Mouse (Mus musculus) lung, embryonic 14.5 days (tissue): ENCODE data around the gene Inpp4a. TPM values are rescaled to one million over a fixed set of nuclear protein-coding genes. Genes with fewer than 3 reads are reported as not detected.

Experiments
- ATAC-seq: fragments of 200-750 bp; cut with Nextera tagmentation; 2 replicates; pipeline ENCODE4 v1.8.0; 2017; ENCODE audit warnings: mild to moderate bottlenecking, moderate TSS enrichment, moderate library complexity; ENCODE audit not compliant: insufficient read depth
- DNase-seq: peaks from one replicate; pipeline ENCODE4 v3.0.0-alpha.2; 2015
- H3K27ac ChIP-seq: fragments of 300-500 bp; sonication (generic); 2 replicates; pipeline ENCODE4 v1.5.1; 2014; ENCODE audit warnings: low read depth, mild to moderate bottlenecking, moderate library complexity
- H3K27me3 ChIP-seq: fragments of 300-500 bp; sonication (generic); 2 replicates; pipeline ENCODE4 v1.6.1; 2014; ENCODE audit warnings: low read length, control low read depth; ENCODE audit not compliant: insufficient read depth
- H3K36me3 ChIP-seq: fragments of 300-500 bp; sonication (generic); 2 replicates; pipeline ENCODE4 v1.6.1; 2014; ENCODE audit warnings: control low read depth; ENCODE audit not compliant: insufficient read depth
- H3K4me1 ChIP-seq: fragments of 300-500 bp; sonication (generic); 2 replicates; pipeline ENCODE4 v1.6.1; 2014; ENCODE audit warnings: antibody characterized with exemption, control low read depth; ENCODE audit not compliant: insufficient read depth
- H3K4me2 ChIP-seq: fragments of 300-500 bp; sonication (generic); 2 replicates; pipeline ENCODE4 v1.6.1; 2014; ENCODE audit warnings: mild to moderate bottlenecking
- H3K4me3 ChIP-seq: fragments of 300-500 bp; sonication (generic); 2 replicates; pipeline ENCODE4 v1.5.1; 2014; ENCODE audit warnings: low read depth, low read length
- H3K9ac ChIP-seq: fragments of 300-500 bp; sonication (generic); 2 replicates; pipeline ENCODE4 v1.6.1; 2014
- H3K9me3 ChIP-seq: fragments of 300-500 bp; sonication (generic); 2 replicates; pipeline ENCODE4 v1.6.1; 2016; ENCODE audit warnings: low read depth, low read length, control low read depth
- CTCF ChIP-seq: IDR thresholded peaks from 2 replicates; pipeline ENCODE4 v1.5.1; 2016; ENCODE audit warnings: antibody characterized with exemption, low read depth
- WGBS: fragments of 180-500 bp; shearing (Covaris S2); extraction: QIAGEN DNeasy Blood & Tissue Kit; methylation state at CpG from one replicate; pipeline ENCODE4 v1.1.7; 2014; 5-methylcytosine and 5-hydroxymethylcytosine counted together
- polyA plus RNA-seq: library from polyadenylated mRNA; unstranded; fragments of >200 nt; fragmentation: Nextera tagmentation; extraction: Ambion mirVana; gene quantifications from 2 replicates; pipeline ENCODE4 v1.2.1, GENCODE M21; 2014

Inpp4a gene
- polyA plus RNA-seq, 1 experiment from 2014 or later: 11.1 TPM

GRCm38 (mm10) chr1:37353456-37353855 lies 53.8 kb downstream of the Inpp4a start:
- 66% methylated on average over 4 of the region's 4 CpGs for WGBS
- H3K4me1 ChIP-seq: no peaks in the 10 kb centered on the region; the same call in 1 of the 2 replicates
- no peak for TF ChIP-seq CTCF
- no peak overlapping the region for H3K27ac ChIP-seq
- 0 out of 2 replicates have a peak, but pooled peaks cover 3% of the 10 kb centered on the region for H3K36me3 ChIP-seq
- H3K4me3 ChIP-seq: no peak overlapping the region
- H3K9ac ChIP-seq: no peak overlapping the region
- H3K4me2 ChIP-seq: no peak overlapping the region
- ATAC-seq (no peak), DNase-seq (no peak)
- no peaks in the 10 kb centered on the region for H3K27me3 ChIP-seq
- no peaks in the 10 kb centered on the region for H3K9me3 ChIP-seq

- H3K27me3 ChIP-seq: no peaks in the 10 kb centered on the region
- no peak for TF ChIP-seq CTCF
- no peak overlapping the region for H3K27ac ChIP-seq
- no peaks in the 10 kb centered on the region; the same call in 1 of the 2 replicates for H3K4me1 ChIP-seq
- H3K4me2 ChIP-seq: no peak overlapping the region
- DNase-seq: peak; percentile 11
- no peak overlapping the region for H3K9ac ChIP-seq
- H3K36me3 ChIP-seq: 0 out of 2 replicates have a peak, but pooled peaks cover 3% of the 10 kb centered on the region
- no peak overlapping the region for H3K4me3 ChIP-seq
- H3K9me3 ChIP-seq: no peaks in the 10 kb centered on the region
- no peak for ATAC-seq
- 55% methylated on average over 3 of the region's 3 CpGs for WGBS
Measured at GRCm38 (mm10) chr1:37355492-37355891, 55.8 kb downstream of the Inpp4a start.

DNA sequence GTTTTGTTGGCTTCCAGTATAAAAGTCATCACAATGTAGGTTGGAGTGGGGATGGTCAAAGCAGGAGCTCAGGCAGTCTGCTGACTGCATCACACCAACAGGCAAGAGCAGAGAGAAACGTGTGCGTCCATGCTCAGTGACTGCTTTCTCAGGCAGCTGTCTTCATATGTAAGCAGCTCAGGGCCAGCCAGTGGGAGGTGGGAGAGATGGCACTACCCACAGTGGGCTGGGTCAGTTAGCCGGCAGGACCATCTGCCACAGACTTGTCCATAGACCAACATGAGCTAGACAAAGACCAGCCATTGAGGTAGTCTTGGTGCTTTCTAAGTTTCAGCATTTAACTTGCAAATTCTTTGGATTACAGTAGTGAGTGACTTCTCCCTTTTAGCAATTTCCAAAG lies 56.6 kb downstream of the Inpp4a start:
- Histone ChIP-seq H3K9ac (no peak overlapping the region), H3K36me3 (0 out of 2 replicates have a peak, but pooled peaks cover 3% of the 10 kb centered on the region), H3K9me3 (no peaks in the 10 kb centered on the region), H3K27ac (no peak overlapping the region), H3K27me3 (no peaks in the 10 kb centered on the region), H3K4me1 (no peaks in the 10 kb centered on the region), H3K4me3 (no peak overlapping the region), H3K4me2 (no peak overlapping the region)
- DNase-seq: no peak
- WGBS: 79% methylated on average over 3 of the region's 3 CpGs
- TF ChIP-seq CTCF: no peak
- no peak for ATAC-seq

DNA sequence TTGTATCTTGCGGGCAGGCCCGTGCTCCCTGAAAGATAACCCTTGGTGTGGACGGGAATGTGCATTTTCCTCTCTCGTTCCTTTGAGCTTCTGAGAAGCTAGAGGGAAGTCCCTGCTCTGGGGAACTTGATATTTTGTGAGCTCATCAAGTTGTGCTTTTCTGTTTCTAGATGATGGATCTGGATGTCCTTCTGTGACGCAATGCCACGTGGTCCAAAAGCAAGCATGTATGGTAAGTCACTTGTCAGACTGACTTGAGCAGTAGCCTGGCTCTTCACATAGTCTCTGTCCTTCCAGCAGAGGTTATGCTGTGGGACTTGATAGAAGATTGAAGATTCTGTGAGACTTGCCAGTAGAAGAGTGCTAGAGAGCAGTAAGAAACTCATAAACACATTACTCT lies 57.5 kb downstream of the Inpp4a start:
- H3K4me2 ChIP-seq: no peak overlapping the region
- ATAC-seq (no peak), DNase-seq (no peak)
- no peak for TF ChIP-seq CTCF
- H3K9ac ChIP-seq: no peak overlapping the region
- H3K9me3 ChIP-seq: no peaks in the 10 kb centered on the region
- H3K36me3 ChIP-seq: 0 out of 2 replicates have a peak, but pooled peaks cover 3% of the 10 kb centered on the region
- no peaks in the 10 kb centered on the region for H3K4me1 ChIP-seq
- H3K27me3 ChIP-seq: no peaks in the 10 kb centered on the region
- no peak overlapping the region for H3K27ac ChIP-seq
- no peak overlapping the region for H3K4me3 ChIP-seq
- WGBS: 73% methylated on average over 6 of the region's 6 CpGs

GRCm38 (mm10) chr1:37358621-37359020 lies 59.0 kb downstream of the Inpp4a start:
- ATAC-seq (no peak), DNase-seq (no peak)
- no peaks in the 10 kb centered on the region for H3K27me3 ChIP-seq
- no peaks in the 10 kb centered on the region for H3K4me1 ChIP-seq
- no peak overlapping the region for H3K4me3 ChIP-seq
- no peak overlapping the region for H3K27ac ChIP-seq
- 0 out of 2 replicates have a peak, but pooled peaks cover 3% of the 10 kb centered on the region for H3K36me3 ChIP-seq
- no peak for TF ChIP-seq CTCF
- no peaks in the 10 kb centered on the region for H3K9me3 ChIP-seq
- WGBS: 90% methylated on average over 8 of the region's 8 CpGs
- no peak overlapping the region for H3K4me2 ChIP-seq
- no peak overlapping the region for H3K9ac ChIP-seq

GRCm38 (mm10) chr1:37359395-37360092 lies 59.9 kb downstream of the Inpp4a start:
- no peaks in the 10 kb centered on the region for H3K27me3 ChIP-seq
- 87% methylated on average over 6 of the region's 6 CpGs for WGBS
- ATAC-seq: no peak
- no peaks in the 10 kb centered on the region for H3K4me1 ChIP-seq
- H3K9ac ChIP-seq: no peak overlapping the region
- no peak for TF ChIP-seq CTCF
- H3K27ac ChIP-seq: no peak overlapping the region
- 0 out of 2 replicates have a peak, but pooled peaks cover 3% of the 10 kb centered on the region for H3K36me3 ChIP-seq
- no peak for DNase-seq
- no peak overlapping the region for H3K4me3 ChIP-seq
- no peak overlapping the region for H3K4me2 ChIP-seq
- no peaks in the 10 kb centered on the region for H3K9me3 ChIP-seq

GRCm38 (mm10) chr1:37360781-37361180 lies 61.1 kb downstream of the Inpp4a start:
- Histone ChIP-seq H3K27ac (no peak overlapping the region), H3K4me1 (no peaks in the 10 kb centered on the region), H3K27me3 (no peaks in the 10 kb centered on the region), H3K4me3 (no peak overlapping the region), H3K9ac (no peak overlapping the region), H3K9me3 (no peaks in the 10 kb centered on the region), H3K4me2 (no peak overlapping the region), H3K36me3 (0 out of 2 replicates have a peak, but pooled peaks cover 3% of the 10 kb centered on the region)
- DNase-seq (no peak), ATAC-seq (no peak)
- no peak for TF ChIP-seq CTCF
- 86% methylated on average over 3 of the region's 3 CpGs for WGBS
